Mouse (Mus musculus) neural tube, embryonic 15.5 days (tissue): ENCODE measurements around the gene Tle3. TPM values are rescaled to one million over a fixed set of nuclear protein-coding genes. Genes with fewer than 3 reads are reported as not detected.
A peak's percentile ranks its signal among the peaks of the same experiment; 100 is the strongest.

Experiments
- ATAC-seq: fragments of 200-750 bp; cut with Nextera tagmentation; 2 replicates; pipeline ENCODE4 v1.8.0; 2017; ENCODE audit warnings: mild to moderate bottlenecking, moderate TSS enrichment, moderate library complexity; ENCODE audit not compliant: low FRiP score
- H3K27ac ChIP-seq: fragments of 300-500 bp; sonication (generic); replicated peaks from 2 replicates; pipeline ENCODE4 v1.5.1; 2015; ENCODE audit warnings: mild to moderate bottlenecking, inconsistent platforms
- H3K27me3 ChIP-seq: fragments of 300-500 bp; sonication (generic); replicated peaks from 2 replicates; pipeline ENCODE4 v1.6.1; 2015; ENCODE audit warnings: inconsistent platforms
- H3K36me3 ChIP-seq: fragments of 300-500 bp; sonication (generic); 2 replicates; pipeline ENCODE4 v1.6.1; 2015; ENCODE audit warnings: inconsistent platforms
- H3K4me1 ChIP-seq: fragments of 300-500 bp; sonication (generic); 2 replicates; pipeline ENCODE4 v1.6.1; 2015; ENCODE audit warnings: inconsistent platforms
- H3K4me2 ChIP-seq: fragments of 300-500 bp; sonication (generic); 2 replicates; pipeline ENCODE4 v1.6.1; 2015; ENCODE audit warnings: inconsistent platforms, mild to moderate bottlenecking, moderate library complexity
- H3K4me3 ChIP-seq: fragments of 300-500 bp; sonication (generic); replicated peaks from 2 replicates; pipeline ENCODE4 v1.5.1; 2015; ENCODE audit warnings: mild to moderate bottlenecking, inconsistent platforms
- H3K9ac ChIP-seq: fragments of 300-500 bp; sonication (generic); replicated peaks from 2 replicates; pipeline ENCODE4 v1.6.1; 2015; ENCODE audit warnings: mild to moderate bottlenecking, inconsistent platforms
- H3K9me3 ChIP-seq: fragments of 300-500 bp; sonication (generic); replicated peaks from 2 replicates; pipeline ENCODE4 v1.6.1; 2016; ENCODE audit warnings: inconsistent platforms
- WGBS: fragments of 180-500 bp; shearing (Covaris S2); methylation state at CpG from one replicate; pipeline ENCODE4 v1.1.7; 2015; ENCODE audit warnings: mixed read lengths; 5-methylcytosine and 5-hydroxymethylcytosine counted together
- polyA plus RNA-seq: library from polyadenylated mRNA; unstranded; fragments of >200 nt; fragmentation: Nextera tagmentation; extraction: Ambion mirVana; gene quantifications from 2 replicates; pipeline ENCODE4 v1.2.1, GENCODE M21; 2015

Tle3 gene
- polyA plus RNA-seq, 1 experiment from 2014 or later = 20.5 TPM

DNA sequence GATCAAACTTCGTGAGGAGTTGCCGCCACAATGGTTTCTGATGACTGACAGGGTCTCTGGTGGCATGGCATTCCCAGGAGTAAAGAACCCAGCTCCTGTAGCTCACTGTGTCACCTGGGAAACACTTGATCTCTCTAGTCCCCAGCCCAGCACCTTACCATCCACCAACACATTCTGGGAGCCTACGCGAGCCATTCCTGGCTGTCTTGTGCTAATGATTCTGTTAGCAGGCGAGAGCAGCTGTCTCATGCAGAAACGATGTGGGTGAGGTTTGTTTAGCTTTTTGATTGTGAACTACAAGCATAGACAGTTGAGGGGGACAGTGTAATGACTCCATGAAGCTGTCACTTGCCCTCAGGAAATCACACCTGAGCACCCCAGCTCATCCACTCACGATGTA is 54.3 kb downstream of the Tle3 start:
- Histone ChIP-seq H3K4me3 (no peak overlapping the region), H3K27ac (no peak overlapping the region), H3K4me1 (no peaks in the 10 kb centered on the region), H3K9me3 (no peaks in the 10 kb centered on the region), H3K36me3 (no peaks in the 10 kb centered on the region), H3K27me3 (peaks cover 15% of the 10 kb centered on the region), H3K9ac (no peak overlapping the region), H3K4me2 (no peak overlapping the region)
- WGBS = 69% methylated on average over 7 of the region's 7 CpGs
- no peak for ATAC-seq

DNA sequence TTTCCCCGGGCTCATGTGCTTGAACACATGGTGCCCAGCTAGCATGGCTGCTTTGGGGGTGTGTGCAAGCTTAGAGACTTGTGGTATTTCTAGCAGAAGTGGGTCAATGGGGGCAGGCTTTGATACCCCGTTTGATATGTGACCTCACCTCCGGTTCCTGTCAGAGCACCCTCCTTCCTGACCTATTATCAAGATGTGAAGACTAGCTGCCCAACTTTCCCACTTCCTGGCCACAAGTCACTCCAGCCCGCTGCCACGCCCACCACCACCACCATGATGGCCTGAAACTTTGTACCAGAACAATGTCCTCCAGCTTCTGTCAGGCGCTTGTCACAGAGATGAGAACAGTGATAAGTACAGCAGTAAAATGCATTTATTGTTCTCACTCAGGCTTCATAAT is 54.9 kb downstream of the Tle3 start:
- no peaks in the 10 kb centered on the region for H3K4me1 ChIP-seq
- WGBS = 91% methylated on average over 6 of the region's 6 CpGs
- H3K27me3 ChIP-seq = peaks cover 16% of the 10 kb centered on the region
- no peak overlapping the region for H3K4me3 ChIP-seq
- H3K36me3 ChIP-seq = no peaks in the 10 kb centered on the region
- H3K9me3 ChIP-seq = no peaks in the 10 kb centered on the region
- H3K27ac ChIP-seq = no peak overlapping the region
- H3K9ac ChIP-seq = no peak overlapping the region
- H3K4me2 ChIP-seq = no peak overlapping the region
- no peak for ATAC-seq

DNA sequence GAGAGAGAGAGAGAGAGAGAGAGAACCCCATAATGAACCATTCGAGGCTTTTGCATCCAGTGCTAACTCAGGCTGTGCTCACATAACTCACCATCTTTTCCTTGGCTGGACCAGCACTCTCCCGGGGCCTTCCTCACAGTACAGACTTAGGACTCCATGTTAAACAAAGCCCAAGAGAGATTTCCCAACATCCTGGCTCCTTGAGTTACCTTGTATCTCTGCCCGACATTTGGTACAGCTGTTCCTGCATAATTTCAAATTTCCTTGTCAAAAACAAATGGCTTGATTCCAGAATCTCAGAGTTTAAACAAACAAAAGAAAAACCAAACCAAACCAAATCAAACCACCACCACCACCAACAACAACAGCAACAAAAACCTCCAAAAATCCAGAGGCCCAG is 55.7 kb downstream of the Tle3 start:
- Histone ChIP-seq H3K9ac (no peak overlapping the region), H3K4me3 (no peak overlapping the region), H3K4me1 (no peaks in the 10 kb centered on the region), H3K27me3 (peaks cover 19% of the 10 kb centered on the region), H3K4me2 (no peak overlapping the region), H3K36me3 (no peaks in the 10 kb centered on the region), H3K27ac (no peak overlapping the region), H3K9me3 (no peaks in the 10 kb centered on the region)
- 74% methylated on average over 3 of the region's 3 CpGs for WGBS
- ATAC-seq = no peak

DNA sequence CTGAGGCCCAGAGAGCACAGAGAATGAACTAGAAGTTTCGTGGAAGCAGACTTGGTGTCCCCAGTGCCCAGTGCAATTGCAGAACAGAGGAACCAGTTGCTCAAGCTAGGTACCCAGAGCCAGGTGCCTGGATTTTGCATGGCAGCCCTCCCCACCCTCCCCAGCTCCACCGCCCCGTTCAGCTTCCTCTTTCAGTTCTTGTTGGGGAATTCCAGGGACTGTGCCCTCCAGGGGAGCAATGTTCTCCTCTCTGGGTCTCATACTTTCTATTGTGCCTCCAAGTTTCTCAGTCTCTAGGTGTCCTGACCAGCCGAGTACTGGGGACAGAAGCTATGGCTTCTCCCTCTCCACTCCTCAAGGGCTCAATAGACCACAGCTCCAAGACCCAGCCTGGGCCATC is 59.7 kb downstream of the Tle3 start:
- Histone ChIP-seq H3K4me1 (peaks cover 19% of the 10 kb centered on the region), H3K4me3 (no peak overlapping the region), H3K36me3 (no peaks in the 10 kb centered on the region), H3K27me3 (peaks cover 23% of the 10 kb centered on the region), H3K9me3 (no peaks in the 10 kb centered on the region), H3K9ac (no peak overlapping the region), H3K27ac (no peak overlapping the region), H3K4me2 (no peak overlapping the region)
- 90% methylated on average over 4 of the region's 4 CpGs for WGBS
- ATAC-seq = no peak

DNA sequence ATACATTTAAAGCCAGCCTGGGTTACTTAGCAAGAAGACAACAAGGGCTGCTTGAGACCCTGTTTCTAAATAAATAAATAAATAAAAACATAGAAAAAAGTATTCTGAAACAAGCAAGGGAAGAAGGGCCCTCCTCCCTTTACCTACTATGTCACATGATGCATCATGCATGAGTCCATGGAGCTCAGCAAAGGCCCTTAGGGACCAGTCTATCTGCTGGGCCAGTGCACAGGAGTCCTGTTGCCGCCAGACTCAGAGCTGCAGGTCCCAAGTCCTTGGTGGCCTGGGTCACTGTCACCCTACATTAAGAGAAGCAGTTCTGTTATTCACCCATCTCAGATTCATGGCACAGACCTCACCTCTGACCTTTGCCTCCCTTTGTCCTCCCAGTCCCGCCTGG is 61.0 kb downstream of the Tle3 start:
- WGBS = 62% methylated on average over 2 of the region's 2 CpGs
- Histone ChIP-seq H3K36me3 (no peaks in the 10 kb centered on the region), H3K9me3 (no peaks in the 10 kb centered on the region), H3K27me3 (peaks cover 28% of the 10 kb centered on the region), H3K9ac (no peak overlapping the region), H3K4me2 (no peak overlapping the region), H3K4me3 (no peak overlapping the region), H3K4me1 (peaks cover 19% of the 10 kb centered on the region), H3K27ac (no peak overlapping the region)
- ATAC-seq = no peak

DNA sequence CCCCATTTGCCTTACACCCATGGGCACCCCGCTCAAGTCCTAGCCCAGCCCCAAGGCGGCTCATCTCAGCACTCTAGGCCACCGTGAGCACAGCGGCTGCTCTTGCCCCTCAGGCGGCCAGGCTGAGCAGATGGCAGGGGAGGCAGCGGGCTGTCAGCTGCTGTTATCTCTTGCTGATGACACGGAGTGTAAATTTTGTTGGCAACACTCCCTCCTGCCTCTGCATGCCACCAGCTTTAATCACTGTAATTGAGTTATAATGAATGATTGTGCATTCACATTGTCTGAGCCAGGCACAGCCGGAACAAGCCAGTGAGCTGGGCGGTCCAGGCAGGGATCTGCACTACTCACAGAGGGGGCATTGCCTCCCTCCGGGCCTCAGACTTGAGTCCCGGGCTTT is 61.9 kb downstream of the Tle3 start:
- whole genome bisulfite sequencing = 16% methylated on average over 11 of the region's 11 CpGs
- Histone ChIP-seq H3K36me3 (no peaks in the 10 kb centered on the region), H3K9ac (no peak overlapping the region; the same call in 1 of the 2 replicates), H3K4me1 (peaks cover 19% of the 10 kb centered on the region), H3K4me3 (no peak overlapping the region), H3K4me2 (no peak overlapping the region), H3K9me3 (no peaks in the 10 kb centered on the region), H3K27me3 (peaks cover 26% of the 10 kb centered on the region), H3K27ac (no peak overlapping the region)
- ATAC-seq = peak; percentile 61

DNA sequence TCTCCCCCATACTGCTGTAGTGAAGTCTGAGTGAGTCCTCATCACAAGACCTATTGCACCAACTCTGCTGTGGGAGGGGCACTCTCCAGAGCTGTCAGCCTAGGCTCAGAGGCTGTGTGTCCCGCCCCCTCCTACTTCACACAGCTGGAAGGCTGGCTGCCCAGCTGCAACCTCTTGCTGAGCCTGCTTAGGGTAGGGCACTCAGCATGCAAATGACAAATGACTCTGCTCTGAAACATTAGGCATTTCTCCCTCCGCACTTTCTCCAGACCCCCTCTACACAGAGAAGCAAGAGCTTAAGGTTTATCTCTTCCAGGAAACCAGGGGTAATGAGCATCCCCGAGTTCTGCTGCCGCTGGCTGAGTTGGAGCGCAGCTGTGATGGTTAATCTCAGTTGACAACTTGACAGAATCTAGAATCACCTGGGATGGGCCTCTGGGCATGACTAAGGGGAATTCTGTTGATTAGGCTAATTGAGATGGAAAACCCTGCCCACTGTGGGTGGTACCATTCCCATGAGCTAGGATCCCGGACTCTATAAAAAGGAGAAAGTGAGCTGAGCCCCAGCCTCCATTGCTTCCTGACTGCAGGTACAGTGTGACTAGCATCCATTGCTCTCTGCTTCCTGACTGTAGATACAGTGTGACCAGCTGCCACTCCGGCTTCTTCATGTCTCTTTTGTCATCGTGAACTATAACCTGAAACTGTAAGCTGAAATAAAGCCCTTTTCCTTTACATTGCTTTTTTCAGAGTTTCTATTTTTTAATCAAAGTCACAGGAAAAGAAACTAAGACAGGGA is 63.2 kb downstream of the Tle3 start:
- no peak overlapping the region for H3K9ac ChIP-seq
- H3K9me3 ChIP-seq = no peaks in the 10 kb centered on the region
- no peak overlapping the region for H3K4me2 ChIP-seq
- H3K27ac ChIP-seq = no peak overlapping the region
- no peak overlapping the region for H3K4me3 ChIP-seq
- 37% methylated on average over 8 of the region's 8 CpGs for WGBS
- peaks cover 29% of the 10 kb centered on the region for H3K27me3 ChIP-seq
- peaks cover 19% of the 10 kb centered on the region for H3K4me1 ChIP-seq
- ATAC-seq = no peak
- no peaks in the 10 kb centered on the region for H3K36me3 ChIP-seq

DNA sequence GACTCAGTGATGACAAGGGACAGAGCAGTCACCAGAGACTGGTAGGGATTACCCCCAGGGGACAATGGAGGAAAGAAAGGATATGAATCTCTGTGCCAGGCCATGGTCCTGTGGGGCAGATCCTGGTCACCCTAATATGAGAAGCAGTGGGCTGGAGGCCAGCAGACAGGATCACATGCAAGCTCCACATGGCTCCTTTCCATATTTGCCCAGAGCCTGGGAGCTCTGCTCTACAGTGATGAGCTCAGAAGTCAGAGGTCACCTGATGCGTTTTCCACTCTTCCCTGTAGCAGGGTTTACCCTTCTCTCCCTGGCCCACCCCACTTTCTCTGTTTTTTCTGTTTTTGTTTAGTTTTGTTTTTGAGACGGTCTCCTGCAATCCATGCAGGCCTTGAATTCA is 63.9 kb downstream of the Tle3 start:
- H3K4me1 ChIP-seq = peaks cover 26% of the 10 kb centered on the region
- WGBS = 79% methylated on average over 2 of the region's 2 CpGs

DNA sequence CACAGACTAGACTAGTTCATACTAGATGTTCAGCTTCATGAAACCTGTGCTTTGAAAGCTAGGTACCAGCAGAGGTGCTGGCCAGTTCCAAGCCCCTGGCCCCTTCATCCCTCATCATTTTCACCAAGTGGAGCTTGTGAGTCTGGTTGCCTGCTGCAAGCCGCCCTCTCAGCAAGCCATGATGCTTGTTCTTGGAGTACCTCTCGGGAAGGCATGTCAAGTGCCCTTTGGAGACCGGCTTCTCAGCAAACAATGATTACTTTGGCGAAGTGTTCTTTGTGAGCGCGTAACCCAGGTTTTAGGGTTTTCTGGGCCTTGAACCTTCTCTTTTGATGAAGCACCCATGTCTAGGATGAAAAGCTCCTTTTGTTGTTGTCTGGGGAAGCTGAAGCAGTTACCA is 64.6 kb downstream of the Tle3 start:
- no peak overlapping the region for H3K4me2 ChIP-seq
- 91% methylated on average over 6 of the region's 6 CpGs for WGBS
- H3K27ac ChIP-seq = no peak overlapping the region
- H3K4me3 ChIP-seq = no peak overlapping the region
- H3K36me3 ChIP-seq = no peaks in the 10 kb centered on the region
- no peaks in the 10 kb centered on the region for H3K9me3 ChIP-seq
- peaks cover 29% of the 10 kb centered on the region for H3K27me3 ChIP-seq
- ATAC-seq = no peak
- peaks cover 32% of the 10 kb centered on the region for H3K4me1 ChIP-seq
- no peak overlapping the region for H3K9ac ChIP-seq

More for the DNA sequence above, 63.9 kb downstream of the Tle3 start:
- H3K4me3 ChIP-seq = no peak overlapping the region
- H3K9me3 ChIP-seq = no peaks in the 10 kb centered on the region
- no peak overlapping the region for H3K27ac ChIP-seq
- no peak overlapping the region for H3K4me2 ChIP-seq
- peaks cover 29% of the 10 kb centered on the region for H3K27me3 ChIP-seq
- H3K36me3 ChIP-seq = no peaks in the 10 kb centered on the region
- H3K9ac ChIP-seq = no peak overlapping the region
- no peak for ATAC-seq

DNA sequence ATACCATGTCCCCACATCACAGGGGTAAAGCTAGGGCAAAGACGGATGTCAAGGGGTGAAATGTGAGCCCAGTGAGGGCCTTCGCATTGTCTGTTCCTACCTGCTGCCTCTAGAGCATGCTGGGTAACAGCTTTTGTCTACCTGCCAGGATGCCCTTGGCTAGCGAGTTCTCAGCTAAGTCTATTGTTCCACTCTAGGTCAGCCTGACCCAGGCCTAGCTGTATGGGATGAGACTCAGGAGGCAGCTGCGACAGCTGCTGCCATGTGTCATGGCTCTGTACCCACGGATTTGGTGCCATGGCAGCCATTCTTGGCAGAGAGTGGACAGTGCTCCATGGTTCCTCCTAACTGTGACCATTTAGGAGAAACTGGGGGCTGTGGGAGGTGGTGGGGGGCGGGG is 66.9 kb downstream of the Tle3 start:
- H3K27me3 ChIP-seq = peaks cover 24% of the 10 kb centered on the region; the same call in 1 of the 2 replicates
- H3K4me2 ChIP-seq = no peak overlapping the region
- no peak overlapping the region for H3K27ac ChIP-seq
- WGBS = 64% methylated on average over 6 of the region's 6 CpGs
- H3K4me1 ChIP-seq = peaks cover 36% of the 10 kb centered on the region
- no peaks in the 10 kb centered on the region for H3K9me3 ChIP-seq
- no peaks in the 10 kb centered on the region for H3K36me3 ChIP-seq
- no peak overlapping the region for H3K4me3 ChIP-seq
- H3K9ac ChIP-seq = no peak overlapping the region
- 0 out of 2 replicates have a peak, but pooled peaks have one; percentile 35 for ATAC-seq

DNA sequence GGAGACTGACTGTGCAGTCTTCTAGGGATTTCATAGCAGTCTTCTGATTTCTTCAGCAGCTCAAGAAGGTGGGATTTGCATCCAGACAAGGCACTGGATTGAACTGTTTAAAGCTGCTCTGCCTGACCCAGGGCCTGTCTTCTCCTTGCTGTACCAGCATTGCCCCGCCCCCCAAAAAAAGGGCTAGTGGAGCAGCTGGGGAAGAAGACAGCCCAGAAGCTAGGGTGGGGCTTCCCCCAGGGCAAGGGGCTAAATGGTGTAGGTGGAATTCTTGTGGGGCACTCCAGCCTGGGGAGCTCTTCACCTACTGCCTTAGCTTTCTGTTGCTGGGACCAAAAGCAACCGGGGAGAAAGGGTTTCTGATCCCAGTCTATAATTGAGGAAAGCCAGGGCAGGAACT is 67.8 kb downstream of the Tle3 start:
- Histone ChIP-seq H3K27ac (no peak overlapping the region), H3K9ac (no peak overlapping the region), H3K4me2 (no peak overlapping the region), H3K36me3 (no peaks in the 10 kb centered on the region), H3K9me3 (no peaks in the 10 kb centered on the region), H3K4me3 (no peak overlapping the region), H3K4me1 (peaks cover 29% of the 10 kb centered on the region), H3K27me3 (peaks cover 31% of the 10 kb centered on the region; the same call in 1 of the 2 replicates)
- WGBS = 68% methylated on average over 2 of the region's 2 CpGs
- no peak for ATAC-seq

DNA sequence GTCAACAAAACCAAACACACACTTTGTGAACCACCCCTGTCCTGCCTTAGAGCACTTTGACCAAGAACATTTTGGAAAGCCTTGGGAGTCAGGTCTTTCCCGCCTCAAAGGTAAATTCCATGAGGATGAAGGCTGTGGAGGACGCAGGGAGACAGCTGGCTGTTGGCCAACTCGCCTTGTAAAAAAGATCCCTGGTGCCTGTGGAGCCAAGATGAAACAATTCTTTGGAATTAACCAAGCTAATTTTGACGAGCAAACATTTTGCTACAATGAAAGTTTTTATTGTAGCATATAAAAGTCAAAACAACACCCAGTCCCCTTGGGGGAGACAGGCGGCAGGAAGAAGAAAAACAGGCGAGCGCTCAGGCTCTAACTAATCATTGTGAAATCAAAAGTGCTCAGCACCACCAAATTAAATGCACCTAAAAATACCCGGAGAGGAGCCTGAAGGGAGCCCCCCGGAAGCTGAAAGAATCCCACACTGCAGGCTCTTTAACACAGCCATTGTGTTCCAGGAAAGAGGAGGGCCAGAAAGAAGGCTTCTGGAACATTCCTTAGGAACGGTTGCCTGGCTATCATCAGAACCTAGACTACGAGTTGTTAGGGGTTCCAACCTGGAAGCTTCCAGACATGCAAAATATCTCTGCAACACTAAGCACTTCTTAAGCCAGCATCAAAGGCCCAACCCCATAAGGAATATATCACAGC is 69.2 kb downstream of the Tle3 start:
- Histone ChIP-seq H3K4me3 (no peak overlapping the region), H3K27ac (no peak overlapping the region), H3K9me3 (no peaks in the 10 kb centered on the region), H3K27me3 (peaks cover 23% of the 10 kb centered on the region; the same call in 1 of the 2 replicates), H3K4me2 (no peak overlapping the region), H3K36me3 (no peaks in the 10 kb centered on the region), H3K9ac (no peak overlapping the region), H3K4me1 (peaks cover 29% of the 10 kb centered on the region)
- 32% methylated on average over 11 of the region's 11 CpGs for WGBS
- no peak for ATAC-seq
